Comparison of ENCODE assay signal across 9 mouse cellular contexts in the genomic region with DNA sequence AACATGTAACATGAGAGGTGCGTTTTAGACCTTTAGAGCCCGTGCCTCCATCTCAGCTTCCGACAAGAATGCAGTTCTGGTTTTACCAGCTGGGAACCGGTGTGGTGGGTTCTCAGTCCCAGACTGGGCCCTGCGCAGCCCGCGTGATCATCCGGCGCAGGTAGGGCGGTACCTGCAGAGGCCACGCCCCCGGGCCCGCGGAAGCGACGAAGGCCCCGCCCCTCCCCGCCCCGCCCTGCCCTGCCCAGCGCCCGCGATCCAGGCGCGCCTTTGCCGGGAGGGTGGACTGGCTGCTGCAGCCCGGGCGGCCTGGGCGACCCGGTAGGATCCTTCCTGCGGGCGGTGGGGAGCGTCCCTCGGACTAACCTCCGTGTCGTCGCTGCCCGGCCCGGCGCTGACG. TPM values are rescaled to one million over a fixed set of nuclear protein-coding genes. Genes with fewer than 3 reads are reported as not detected.
DNase-seq lines count a peak whose midpoint lies in the region; ATAC-seq and TF ChIP-seq lines count a peak whose summit lies in the region.
"Not testable (repeated sequence)": the region's sequence is repeated elsewhere in the genome, so short reads cannot be mapped to it uniquely, and the experiment has no call there.
"Had no signal": no experiment of that assay in that cellular context is flagged by ENCODE, and none has a peak within 500 bp of the region (broad histone marks: within the 10 kb centered on the region; RNA-seq: fewer than 3 reads in every experiment).

1700047I17Rik2 (plus strand) TSS at position 287 of the 400 bp plus-strand sequence.

- no CpG with 5 or more reads among the region's 40 CpGs for WGBS in embryonic facial prominence, embryonic 11.5 days
- WGBS in forebrain, embryonic 15.5 days = no CpG with 5 or more reads among the region's 40 CpGs
- WGBS in heart, postnatal 0 days = no CpG with 5 or more reads among the region's 40 CpGs
- no CpG with 5 or more reads among the region's 40 CpGs for WGBS in intestine, embryonic 15.5 days
- no CpG with 5 or more reads among the region's 40 CpGs for WGBS in limb, embryonic 15.5 days
- WGBS in lung, postnatal 0 days = no CpG with 5 or more reads among the region's 40 CpGs
- no CpG with 5 or more reads among the region's 40 CpGs for WGBS in stomach, postnatal 0 days

- not testable (repeated sequence) for H3K4me2 ChIP-seq in embryonic facial prominence, embryonic 11.5 days (ENCODE audit: low read depth, low read length); forebrain, embryonic 15.5 days (replicated peaks); heart, postnatal 0 days (ENCODE audit: low read depth, low read length); intestine, embryonic 15.5 days (replicated peaks); limb, embryonic 15.5 days; lung, postnatal 0 days (replicated peaks; ENCODE audit: low read depth, low read length); stomach, postnatal 0 days (replicated peaks; ENCODE audit: low read depth)

- H3K27me3 ChIP-seq in embryonic facial prominence, embryonic 11.5 days (ENCODE audit: control insufficient read depth, insufficient read depth, low read length); forebrain, embryonic 15.5 days; heart, postnatal 0 days (ENCODE audit: control insufficient read depth, insufficient read depth, low read length); intestine, embryonic 15.5 days (replicated peaks); limb, embryonic 15.5 days; lung, postnatal 0 days (replicated peaks; ENCODE audit: insufficient read depth, low read length); stomach, postnatal 0 days (ENCODE audit: control insufficient read depth, insufficient read depth, low read length): not testable (repeated sequence)

- TF ChIP-seq CTCF in heart, postnatal 0 days (IDR thresholded peaks at IDR 0.05; ENCODE audit: low read depth); lung, postnatal 0 days (IDR thresholded peaks at IDR 0.05); stomach, postnatal 0 days (IDR thresholded peaks at IDR 0.05; ENCODE audit: low read depth): not testable (repeated sequence)

- not testable (repeated sequence) for H3K36me3 ChIP-seq in embryonic facial prominence, embryonic 11.5 days (replicated peaks; ENCODE audit: control insufficient read depth, insufficient read depth, low read depth, low read length); forebrain, embryonic 15.5 days; heart, postnatal 0 days (replicated peaks; ENCODE audit: control insufficient read depth, insufficient read depth, low read length); intestine, embryonic 15.5 days; limb, embryonic 15.5 days; lung, postnatal 0 days (ENCODE audit: insufficient read depth, low read length); stomach, postnatal 0 days (ENCODE audit: control insufficient read depth, insufficient read depth, low read length)

- ATAC-seq in embryonic facial prominence, embryonic 11.5 days (replicated peaks; ENCODE audit: insufficient number of reproducible peaks, low FRiP score, low TSS enrichment, low read depth) = peak; percentile 95
- ATAC-seq in forebrain, embryonic 15.5 days (replicated peaks) = peak; percentile 99
- peak; percentile 98 for ATAC-seq in heart, postnatal 0 days (ENCODE audit: insufficient read depth, low read depth)
- peak; percentile 98 for ATAC-seq in intestine, embryonic 15.5 days
- peak; percentile 93 for ATAC-seq in limb, embryonic 15.5 days (ENCODE audit: insufficient number of reproducible peaks, low FRiP score, low TSS enrichment, low read depth)
- peak; percentile 99 for ATAC-seq in lung, postnatal 0 days
- ATAC-seq in monocyte, adult 5-6 weeks (replicated peaks; ENCODE audit: insufficient number of reproducible peaks, low FRiP score, low TSS enrichment, poor library complexity, severe bottlenecking) = peak; percentile 77
- peak; percentile 99 for ATAC-seq in stomach, postnatal 0 days (ENCODE audit: low FRiP score, low TSS enrichment)

- DNase-seq in embryonic facial prominence, embryonic 11.5 days (ENCODE audit: low spot score); heart, postnatal 0 days (ENCODE audit: low spot score); lung, postnatal 0 days (ENCODE audit: low spot score); stomach, postnatal 0 days (ENCODE audit: low spot score): not testable (repeated sequence)

- not testable (repeated sequence) for H3K9ac ChIP-seq in embryonic facial prominence, embryonic 11.5 days (replicated peaks; ENCODE audit: low read length); forebrain, embryonic 15.5 days (replicated peaks); heart, postnatal 0 days (replicated peaks; ENCODE audit: low read depth, low read length); intestine, embryonic 15.5 days; limb, embryonic 15.5 days; lung, postnatal 0 days (replicated peaks; ENCODE audit: low read depth); stomach, postnatal 0 days (ENCODE audit: low read length)

- H3K9me3 ChIP-seq in embryonic facial prominence, embryonic 11.5 days (replicated peaks; ENCODE audit: control insufficient read depth, low read length); forebrain, embryonic 15.5 days; heart, postnatal 0 days (replicated peaks; ENCODE audit: control insufficient read depth, low read length); intestine, embryonic 15.5 days; limb, embryonic 15.5 days; lung, postnatal 0 days (ENCODE audit: low read length); stomach, postnatal 0 days (ENCODE audit: control insufficient read depth, low read length): not testable (repeated sequence)

- not testable (repeated sequence) for H3K27ac ChIP-seq in embryonic facial prominence, embryonic 11.5 days (replicated peaks; ENCODE audit: low read depth, low read length); forebrain, embryonic 15.5 days (replicated peaks); heart, postnatal 0 days (ENCODE audit: low read depth); intestine, embryonic 15.5 days; limb, embryonic 15.5 days; lung, postnatal 0 days (ENCODE audit: low read length); stomach, postnatal 0 days (replicated peaks)

- not testable (repeated sequence) for TF ChIP-seq EP300 in heart, postnatal 0 days (IDR thresholded peaks at IDR 0.05; ENCODE audit: low read depth); lung, postnatal 0 days (IDR thresholded peaks at IDR 0.05); stomach, postnatal 0 days (optimal IDR thresholded peaks at IDR 0.05)

- not testable (repeated sequence) for H3K4me1 ChIP-seq in embryonic facial prominence, embryonic 11.5 days (ENCODE audit: control insufficient read depth, insufficient read depth, low read length); forebrain, embryonic 15.5 days; heart, postnatal 0 days (ENCODE audit: control insufficient read depth, insufficient read depth); intestine, embryonic 15.5 days (replicated peaks); limb, embryonic 15.5 days; lung, postnatal 0 days (ENCODE audit: insufficient read depth, low read depth, low read length); stomach, postnatal 0 days (replicated peaks; ENCODE audit: control insufficient read depth, insufficient read depth)

- H3K4me3 ChIP-seq in embryonic facial prominence, embryonic 11.5 days (ENCODE audit: low read depth, low read length); forebrain, embryonic 15.5 days; heart, postnatal 0 days (ENCODE audit: low read depth, low read length); intestine, embryonic 15.5 days (replicated peaks); limb, embryonic 15.5 days; lung, postnatal 0 days (ENCODE audit: low read depth, low read length); stomach, postnatal 0 days (ENCODE audit: low read depth, low read length): not testable (repeated sequence)

RNA-seq across cellular contexts. Expression of gene 1700047I17Rik2, which starts in this region (rescaled TPM):
- 3.2 and 3.3 TPM in 2 replicates for polyA plus RNA-seq in embryonic facial prominence, embryonic 11.5 days (2014; fragmentation: Nextera tagmentation; extraction: Ambion mirVana)
- not detected in 2 replicates for polyA plus RNA-seq in forebrain, embryonic 15.5 days (2015; fragmentation: Nextera tagmentation; extraction: Ambion mirVana)
- total RNA-seq in heart, postnatal 0 days (2014; rRNA removed; ENCODE audit: low replicate concordance) = not detected in 2 replicates
- polyA plus RNA-seq in heart, postnatal 0 days (2015; fragmentation: Nextera tagmentation; extraction: Ambion mirVana) = not detected in 2 replicates
- not detected in 2 replicates for polyA plus RNA-seq in intestine, embryonic 15.5 days (2015; fragmentation: Nextera tagmentation; extraction: Ambion mirVana)
- 0.35 TPM in 1 of 2 replicates, not detected in the other for polyA plus RNA-seq in limb, embryonic 15.5 days (2015; fragmentation: Nextera tagmentation; extraction: Ambion mirVana)
- polyA plus RNA-seq in lung, postnatal 0 days (2015; fragmentation: Nextera tagmentation; extraction: Ambion mirVana) = not detected in 2 replicates
- 34.3 TPM in 1 of 3 replicates, not detected in the others for total RNA-seq in monocyte, adult 5-6 weeks (2017)
- polyA plus RNA-seq in stomach, postnatal 0 days (2015; fragmentation: Nextera tagmentation; extraction: Ambion mirVana) = not detected in 2 replicates
- polyA plus RNA-seq: spleen, adult 2 months had no signal

Comparison
In these comparisons a context has a peak if more than half of its experiments do, and no peak if none do; other contexts are left out.
1. Peak in ATAC-seq in forebrain, embryonic 15.5 days; RNA of the gene not detected or under 1 TPM.
2. Peak in ATAC-seq in heart, postnatal 0 days; RNA of the gene not detected or under 1 TPM.
3. Peak in ATAC-seq in intestine, embryonic 15.5 days; RNA of the gene not detected or under 1 TPM.
4. Peak in ATAC-seq in limb, embryonic 15.5 days; RNA of the gene not detected or under 1 TPM.
5. Peak in ATAC-seq in lung, postnatal 0 days; RNA of the gene not detected or under 1 TPM.
6. Peak in ATAC-seq in stomach, postnatal 0 days; RNA of the gene not detected or under 1 TPM.